Comparison of ENCODE assay signal across 1 mouse cellular context in the genomic region with DNA sequence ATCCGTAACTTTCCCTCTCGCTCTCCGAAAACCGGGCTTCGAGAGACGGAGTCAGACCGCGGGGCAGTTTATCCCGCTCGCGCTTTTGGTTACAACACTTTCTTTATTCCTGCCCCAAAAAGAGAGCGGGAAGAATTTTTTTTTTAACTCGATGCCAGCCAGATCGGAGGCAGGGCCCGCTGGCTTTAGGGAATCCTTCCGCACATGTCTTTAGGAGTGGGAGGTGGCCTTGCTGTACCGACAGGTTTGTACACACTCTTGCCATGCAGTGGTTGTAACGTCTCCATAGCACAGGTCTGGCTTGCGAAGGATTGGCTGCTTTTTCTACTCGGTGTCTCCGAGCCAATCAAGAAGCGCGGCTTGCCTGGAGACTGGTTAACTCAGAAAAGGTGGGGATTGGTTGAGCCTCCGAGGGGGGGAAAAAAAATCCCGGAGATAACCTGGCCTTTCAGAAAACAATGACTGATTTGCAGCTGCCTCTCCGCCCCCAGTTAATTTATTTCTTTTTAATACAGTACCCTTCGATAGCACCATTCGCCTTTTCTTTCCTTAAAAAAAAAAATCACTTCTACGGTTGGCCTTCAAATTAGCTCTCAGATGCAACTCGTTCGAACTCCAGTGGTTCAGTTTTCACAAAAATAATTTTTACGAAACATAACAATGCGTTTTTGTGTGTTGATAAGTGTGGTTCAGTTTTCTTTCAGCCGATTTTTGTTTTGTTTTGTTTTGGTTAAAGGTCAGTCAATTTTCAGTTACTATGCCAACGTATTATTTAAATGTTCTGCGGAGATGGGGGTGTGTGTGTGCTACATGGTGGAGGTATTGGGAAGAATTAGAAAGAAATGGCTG.
TF ChIP-seq lines count a peak whose summit lies in the region.

No protein-coding gene starts in this region.

TF ChIP-seq in MEL, 35 proteins besides CTCF, POLR2A, EP300 and RAD21 (continued from another document):
- peak; percentile 46; the same call in 1 of the 2 replicates for TF ChIP-seq HCFC1 (IDR thresholded peaks at IDR 0.05; ENCODE audit: low read depth, low read length)
- peak; percentile 79; the same call in 1 of the 2 replicates for TF ChIP-seq ZMIZ1 (IDR thresholded peaks at IDR 0.05; ENCODE audit: low read depth, low read length)
- peak; percentile 23 for TF ChIP-seq MAZ (IDR thresholded peaks at IDR 0.05; ENCODE audit: low read depth, low read length)
- TF ChIP-seq GATA1 (IDR thresholded peaks at IDR 0.05; ENCODE audit: low read depth, low read length), result peak; percentile 47; the same call in 1 of the 2 replicates
- peak; percentile 76 for TF ChIP-seq MXI1 (IDR thresholded peaks at IDR 0.05; ENCODE audit: low read depth, low read length)
- peak; percentile 91 for TF ChIP-seq ZNF384 (IDR thresholded peaks at IDR 0.05; ENCODE audit: low read depth, low read length)
- TF ChIP-seq RCOR1 (IDR thresholded peaks at IDR 0.05; ENCODE audit: low read depth, low read length), result no peak
- TF ChIP-seq MYB (IDR thresholded peaks at IDR 0.05; ENCODE audit: low read depth, low read length), result no peak
- TF ChIP-seq SIN3A (IDR thresholded peaks at IDR 0.05; ENCODE audit: low read length), result peak; percentile 92
- no peak for TF ChIP-seq POLR2AphosphoS2 (IDR thresholded peaks at IDR 0.05; ENCODE audit: low read length)
- no peak for TF ChIP-seq USF2 (IDR thresholded peaks at IDR 0.05; ENCODE audit: borderline replicate concordance in 1 of 2, insufficient read depth in 1 of 2, low read depth in 1 of 2, low read length in 2 of 2)
- TF ChIP-seq MAFK (IDR thresholded peaks at IDR 0.05; ENCODE audit: borderline replicate concordance, low read depth, low read length), result no peak
- no peak for TF ChIP-seq SMC3 (IDR thresholded peaks at IDR 0.05; ENCODE audit: low read depth, low read length)
- 0 out of 2 replicates have a peak, but pooled peaks have one; percentile 75 for TF ChIP-seq POLR2AphosphoS5 (IDR thresholded peaks at IDR 0.05; ENCODE audit: borderline replicate concordance, low read depth, low read length)
- TF ChIP-seq NELFE (IDR thresholded peaks at IDR 0.05; ENCODE audit: low read depth, low read length), result peak; percentile 62
- no peak for TF ChIP-seq JUND (IDR thresholded peaks at IDR 0.05; ENCODE audit: low read depth, low read length)
- no peak for TF ChIP-seq MEF2A (IDR thresholded peaks at IDR 0.05; ENCODE audit: extremely low read depth, insufficient replicate concordance, low read depth, low read length, poor library complexity, severe bottlenecking)
- TF ChIP-seq ZC3H11A (IDR thresholded peaks at IDR 0.05; ENCODE audit: low read depth, low read length), result no peak
- TF ChIP-seq E2F4 (IDR thresholded peaks at IDR 0.05; ENCODE audit: borderline replicate concordance, low read depth, low read length), result no peak
- no peak for TF ChIP-seq GABPA (IDR thresholded peaks at IDR 0.05; ENCODE audit: low read depth, low read length)
